Mouse (Mus musculus) liver, embryonic 13.5 days (tissue): ENCODE data around the gene 6030408B16Rik. TPM values are rescaled to one million over a fixed set of nuclear protein-coding genes. Genes with fewer than 3 reads are reported as not detected.

ENCODE experiments used
- ATAC-seq: fragments of 200-750 bp; cut with Nextera tagmentation; 2 replicates; pipeline ENCODE4 v1.8.0; 2017; ENCODE audit warnings: low read depth, mild to moderate bottlenecking, moderate number of reproducible peaks, moderate library complexity
- DNase-seq: peaks from one replicate; pipeline ENCODE4 v3.0.0; 2022
- H3K27ac ChIP-seq: fragments of 300-500 bp; sonication (generic); 2 replicates; pipeline ENCODE4 v1.5.1; 2015; ENCODE audit warnings: moderate library complexity, mild to moderate bottlenecking, inconsistent platforms
- H3K27me3 ChIP-seq: fragments of 300-500 bp; sonication (generic); 2 replicates; pipeline ENCODE4 v1.6.1; 2015; ENCODE audit warnings: mild to moderate bottlenecking, inconsistent platforms
- H3K36me3 ChIP-seq: fragments of 300-500 bp; sonication (generic); 2 replicates; pipeline ENCODE4 v1.6.1; 2015; ENCODE audit warnings: mild to moderate bottlenecking, inconsistent platforms
- H3K4me1 ChIP-seq: fragments of 300-500 bp; sonication (generic); replicated peaks from 2 replicates; pipeline ENCODE4 v1.6.1; 2015; ENCODE audit warnings: inconsistent platforms
- H3K4me2 ChIP-seq: fragments of 300-500 bp; sonication (generic); 2 replicates; pipeline ENCODE4 v1.6.1; 2015; ENCODE audit warnings: inconsistent platforms, mild to moderate bottlenecking, moderate library complexity
- H3K4me3 ChIP-seq: fragments of 300-500 bp; sonication (generic); replicated peaks from 2 replicates; pipeline ENCODE4 v1.5.1; 2015; ENCODE audit warnings: mild to moderate bottlenecking, inconsistent platforms
- H3K9ac ChIP-seq: fragments of 300-500 bp; sonication (generic); 2 replicates; pipeline ENCODE4 v1.6.1; 2015; ENCODE audit warnings: mild to moderate bottlenecking, inconsistent platforms
- H3K9me3 ChIP-seq: fragments of 300-500 bp; sonication (generic); replicated peaks from 2 replicates; pipeline ENCODE4 v1.6.1; 2016; ENCODE audit warnings: inconsistent platforms
- WGBS: fragments of 180-500 bp; shearing (Covaris S2); methylation state at CpG from one replicate; pipeline ENCODE4 v1.1.7; 2015; ENCODE audit not compliant: insufficient replicate concordance; 5-methylcytosine and 5-hydroxymethylcytosine counted together
- polyA plus RNA-seq: library from polyadenylated mRNA; unstranded; fragments of >200 nt; fragmentation: Nextera tagmentation; extraction: Ambion mirVana; gene quantifications from 2 replicates; pipeline ENCODE4 v1.2.1, GENCODE M21; 2015

Gene 6030408B16Rik
- polyA plus RNA-seq, 1 experiment from 2014 or later = 0.22 TPM

- ATAC-seq (0 out of 2 replicates have a peak, but pooled peaks have one; percentile 41), DNase-seq (no peak)
- Histone ChIP-seq H3K4me3 (no peak overlapping the region), H3K4me2 (no peak overlapping the region), H3K36me3 (no peaks in the 10 kb centered on the region), H3K9me3 (no peaks in the 10 kb centered on the region), H3K9ac (no peak overlapping the region), H3K4me1 (peaks cover 21% of the 10 kb centered on the region), H3K27me3 (no peaks in the 10 kb centered on the region), H3K27ac (no peak overlapping the region)
- 16% methylated on average over 6 of the region's 6 CpGs for WGBS
Measured at GRCm38 (mm10) chr15:101300128-101300527, 7.1 kb downstream of the 6030408B16Rik start.

GRCm38 (mm10) chr15:101302201-101302600 lies 9.2 kb downstream of the 6030408B16Rik start:
- 70% methylated on average over 3 of the region's 3 CpGs for WGBS
- peaks cover 21% of the 10 kb centered on the region for H3K4me1 ChIP-seq
- H3K9me3 ChIP-seq = no peaks in the 10 kb centered on the region
- DNase-seq = no peak
- no peak for ATAC-seq
- no peak overlapping the region for H3K4me3 ChIP-seq
- H3K27me3 ChIP-seq = no peaks in the 10 kb centered on the region
- H3K9ac ChIP-seq = no peak overlapping the region
- no peaks in the 10 kb centered on the region for H3K36me3 ChIP-seq
- H3K27ac ChIP-seq = no peak overlapping the region
- H3K4me2 ChIP-seq = no peak overlapping the region

GRCm38 (mm10) chr15:101303830-101304229 lies 10.8 kb downstream of the 6030408B16Rik start:
- Histone ChIP-seq H3K4me1 (peaks cover 16% of the 10 kb centered on the region), H3K9me3 (no peaks in the 10 kb centered on the region), H3K4me3 (no peak overlapping the region), H3K27ac (no peak overlapping the region), H3K27me3 (no peaks in the 10 kb centered on the region), H3K4me2 (no peak overlapping the region), H3K9ac (no peak overlapping the region), H3K36me3 (no peaks in the 10 kb centered on the region)
- ATAC-seq (no peak), DNase-seq (no peak)
- 54% methylated on average over 4 of the region's 4 CpGs for WGBS

GRCm38 (mm10) chr15:101306459-101306858 lies 13.4 kb downstream of the 6030408B16Rik start:
- no peaks in the 10 kb centered on the region for H3K9me3 ChIP-seq
- DNase-seq = no peak
- H3K9ac ChIP-seq = no peak overlapping the region
- no peak overlapping the region for H3K4me3 ChIP-seq
- no peaks in the 10 kb centered on the region for H3K36me3 ChIP-seq
- no peak overlapping the region for H3K4me2 ChIP-seq
- H3K27me3 ChIP-seq = no peaks in the 10 kb centered on the region
- 64% methylated on average over 4 of the region's 4 CpGs for WGBS
- no peaks in the 10 kb centered on the region for H3K4me1 ChIP-seq
- no peak overlapping the region for H3K27ac ChIP-seq
- ATAC-seq = no peak

GRCm38 (mm10) chr15:101308440-101309348 lies 15.7 kb downstream of the 6030408B16Rik start:
- no peak for DNase-seq
- no peaks in the 10 kb centered on the region for H3K9me3 ChIP-seq
- H3K27ac ChIP-seq = no peak overlapping the region
- H3K4me1 ChIP-seq = no peaks in the 10 kb centered on the region
- H3K27me3 ChIP-seq = no peaks in the 10 kb centered on the region
- no peak overlapping the region for H3K9ac ChIP-seq
- no peaks in the 10 kb centered on the region for H3K36me3 ChIP-seq
- 62% methylated on average over 13 of the region's 13 CpGs for WGBS
- no peak overlapping the region for H3K4me2 ChIP-seq
- ATAC-seq = no peak
- H3K4me3 ChIP-seq = no peak overlapping the region

- Histone ChIP-seq H3K27me3 (no peaks in the 10 kb centered on the region), H3K27ac (no peak overlapping the region; the same call in 1 of the 2 replicates), H3K9ac (no peak overlapping the region), H3K4me3 (no peak overlapping the region), H3K4me1 (no peaks in the 10 kb centered on the region), H3K36me3 (no peaks in the 10 kb centered on the region), H3K4me2 (no peak overlapping the region), H3K9me3 (no peaks in the 10 kb centered on the region)
- ATAC-seq (no peak), DNase-seq (no peak)
- 40% methylated on average over 5 of the region's 5 CpGs for WGBS
Measured at GRCm38 (mm10) chr15:101309493-101309892, 16.5 kb downstream of the 6030408B16Rik start.

GRCm38 (mm10) chr15:101311087-101311770 lies 18.2 kb downstream of the 6030408B16Rik start:
- Histone ChIP-seq H3K4me1 (no peaks in the 10 kb centered on the region), H3K4me2 (no peak overlapping the region), H3K4me3 (no peak overlapping the region), H3K27ac (no peak overlapping the region), H3K27me3 (no peaks in the 10 kb centered on the region), H3K36me3 (no peaks in the 10 kb centered on the region), H3K9me3 (no peaks in the 10 kb centered on the region), H3K9ac (no peak overlapping the region)
- WGBS = 49% methylated on average over 14 of the region's 15 CpGs
- no peak for ATAC-seq
- no peak for DNase-seq

GRCm38 (mm10) chr15:101312006-101312405 lies 19.0 kb downstream of the 6030408B16Rik start:
- H3K9me3 ChIP-seq = no peaks in the 10 kb centered on the region
- H3K36me3 ChIP-seq = no peaks in the 10 kb centered on the region
- WGBS = 56% methylated on average over 6 of the region's 6 CpGs
- H3K4me1 ChIP-seq = peaks cover 5% of the 10 kb centered on the region; the same call in 1 of the 2 replicates
- H3K27ac ChIP-seq = no peak overlapping the region
- DNase-seq (no peak), ATAC-seq (no peak)
- H3K27me3 ChIP-seq = no peaks in the 10 kb centered on the region
- no peak overlapping the region for H3K4me3 ChIP-seq
- H3K4me2 ChIP-seq = no peak overlapping the region
- no peak overlapping the region for H3K9ac ChIP-seq

GRCm38 (mm10) chr15:101315378-101315777 lies 22.4 kb downstream of the 6030408B16Rik start:
- WGBS = 69% methylated on average over 4 of the region's 4 CpGs
- no peaks in the 10 kb centered on the region for H3K9me3 ChIP-seq
- no peak for ATAC-seq
- H3K9ac ChIP-seq = no peak overlapping the region
- H3K27ac ChIP-seq = no peak overlapping the region
- DNase-seq = no peak
- H3K4me2 ChIP-seq = no peak overlapping the region
- H3K36me3 ChIP-seq = no peaks in the 10 kb centered on the region
- H3K4me1 ChIP-seq = peaks cover 26% of the 10 kb centered on the region
- H3K27me3 ChIP-seq = no peaks in the 10 kb centered on the region
- H3K4me3 ChIP-seq = no peak overlapping the region

GRCm38 (mm10) chr15:101315832-101316231 lies 22.8 kb downstream of the 6030408B16Rik start:
- Histone ChIP-seq H3K4me2 (peak overlapping the region; percentile 40), H3K27ac (no peak overlapping the region), H3K9me3 (no peaks in the 10 kb centered on the region), H3K9ac (no peak overlapping the region), H3K27me3 (no peaks in the 10 kb centered on the region), H3K4me1 (peaks cover 30% of the 10 kb centered on the region), H3K4me3 (peak overlapping the region; percentile 32), H3K36me3 (no peaks in the 10 kb centered on the region)
- WGBS = 1% methylated on average over 11 of the region's 11 CpGs
- peak; percentile 53 for ATAC-seq
- peak; percentile 68 for DNase-seq

GRCm38 (mm10) chr15:101316279-101316912 lies 23.4 kb downstream of the 6030408B16Rik start:
- DNase-seq = no peak
- 20% methylated on average over 13 of the region's 13 CpGs for WGBS
- Histone ChIP-seq H3K27me3 (no peaks in the 10 kb centered on the region), H3K36me3 (no peaks in the 10 kb centered on the region), H3K4me1 (peaks cover 36% of the 10 kb centered on the region), H3K4me2 (peak overlapping the region; percentile 40), H3K27ac (no peak overlapping the region), H3K9ac (0 out of 2 replicates have a peak overlapping the region, but pooled peaks have one; percentile 4), H3K9me3 (no peaks in the 10 kb centered on the region), H3K4me3 (peak overlapping the region; percentile 32)
- ATAC-seq = no peak
